Mouse (Mus musculus) liver, embryonic 12.5 days (tissue): ENCODE measurements at regions not wholly inside any gene's neighbourhood (a gene's known extent, or its start where the extent isn't known, plus 50 kb on each side); places are given as distances from the start of the nearest gene placed in this dataset.

Source experiments
- ATAC-seq: fragments of 200-750 bp; cut with Nextera tagmentation; 2 replicates; pipeline ENCODE4 v1.8.0; 2017; ENCODE audit warnings: moderate number of reproducible peaks, mild to moderate bottlenecking, moderate library complexity
- H3K27ac ChIP-seq: fragments of 300-500 bp; sonication (generic); 2 replicates; pipeline ENCODE4 v1.5.1; 2016; ENCODE audit warnings: mild to moderate bottlenecking
- H3K27me3 ChIP-seq: fragments of 300-500 bp; sonication (generic); replicated peaks from 2 replicates; pipeline ENCODE4 v1.6.1; 2016; ENCODE audit warnings: mild to moderate bottlenecking, moderate library complexity
- H3K36me3 ChIP-seq: fragments of 300-500 bp; sonication (generic); 2 replicates; pipeline ENCODE4 v1.6.1; 2016; ENCODE audit warnings: mild to moderate bottlenecking, moderate library complexity
- H3K4me1 ChIP-seq: fragments of 300-500 bp; sonication (generic); 2 replicates; pipeline ENCODE4 v1.6.1; 2016
- H3K4me2 ChIP-seq: fragments of 300-500 bp; sonication (generic); 2 replicates; pipeline ENCODE4 v1.6.1; 2016; ENCODE audit warnings: mild to moderate bottlenecking, moderate library complexity
- H3K4me3 ChIP-seq: fragments of 300-500 bp; sonication (generic); 2 replicates; pipeline ENCODE4 v1.5.1; 2016; ENCODE audit warnings: mild to moderate bottlenecking, moderate library complexity
- H3K9ac ChIP-seq: fragments of 300-500 bp; sonication (generic); 2 replicates; pipeline ENCODE4 v1.6.1; 2016; ENCODE audit warnings: mild to moderate bottlenecking, moderate library complexity
- H3K9me3 ChIP-seq: fragments of 300-500 bp; sonication (generic); replicated peaks from 2 replicates; pipeline ENCODE4 v1.6.1; 2016; ENCODE audit warnings: mild to moderate bottlenecking, moderate library complexity
- WGBS: fragments of 180-500 bp; shearing (Covaris S2); methylation state at CpG from one replicate; pipeline ENCODE4 v1.1.7; 2016; ENCODE audit not compliant: insufficient replicate concordance; 5-methylcytosine and 5-hydroxymethylcytosine counted together

- Histone ChIP-seq H3K36me3 (no peaks in the 10 kb centered on the region), H3K4me3 (no peak overlapping the region), H3K9me3 (no peaks in the 10 kb centered on the region), H3K27ac (no peak overlapping the region), H3K27me3 (no peaks in the 10 kb centered on the region), H3K4me2 (no peak overlapping the region), H3K9ac (no peak overlapping the region), H3K4me1 (no peaks in the 10 kb centered on the region)
- WGBS = 47% methylated on average over 3 of the region's 3 CpGs
- ATAC-seq = no peak
Measured at GRCm38 (mm10) chr4:87637629-87638379, 395.4 kb downstream of the Mllt3 start.

GRCm38 (mm10) chr4:87611116-87611515 lies 380.8 kb upstream of the Slc24a2 start:
- H3K27ac ChIP-seq = no peak overlapping the region
- WGBS = 61% methylated on average over 1 of the region's 1 CpGs

GRCm38 (mm10) chr4:87593644-87594043 lies 363.4 kb upstream of the Slc24a2 start:
- 59% methylated on average over 3 of the region's 3 CpGs for WGBS
- no peaks in the 10 kb centered on the region for H3K36me3 ChIP-seq

More at GRCm38 (mm10) chr4:87611116-87611515, 380.8 kb upstream of the Slc24a2 start:
- H3K36me3 ChIP-seq = no peaks in the 10 kb centered on the region
- ATAC-seq = no peak
- H3K4me2 ChIP-seq = no peak overlapping the region
- no peaks in the 10 kb centered on the region for H3K9me3 ChIP-seq
- no peaks in the 10 kb centered on the region for H3K27me3 ChIP-seq
- H3K4me1 ChIP-seq = no peaks in the 10 kb centered on the region
- H3K9ac ChIP-seq = no peak overlapping the region
- no peak overlapping the region for H3K4me3 ChIP-seq

GRCm38 (mm10) chr4:87590797-87591196 lies 360.5 kb upstream of the Slc24a2 start:
- 71% methylated on average over 3 of the region's 3 CpGs for WGBS
- no peaks in the 10 kb centered on the region for H3K4me1 ChIP-seq
- ATAC-seq = no peak
- H3K9me3 ChIP-seq = no peaks in the 10 kb centered on the region
- H3K4me2 ChIP-seq = no peak overlapping the region
- H3K9ac ChIP-seq = no peak overlapping the region
- H3K27me3 ChIP-seq = no peaks in the 10 kb centered on the region
- H3K36me3 ChIP-seq = no peaks in the 10 kb centered on the region
- H3K4me3 ChIP-seq = no peak overlapping the region
- H3K27ac ChIP-seq = no peak overlapping the region

More at GRCm38 (mm10) chr4:87593644-87594043, 363.4 kb upstream of the Slc24a2 start:
- Histone ChIP-seq H3K27me3 (no peaks in the 10 kb centered on the region), H3K4me1 (no peaks in the 10 kb centered on the region), H3K4me2 (no peak overlapping the region), H3K4me3 (no peak overlapping the region), H3K9me3 (no peaks in the 10 kb centered on the region), H3K9ac (no peak overlapping the region), H3K27ac (no peak overlapping the region)
- no peak for ATAC-seq

- no peaks in the 10 kb centered on the region for H3K9me3 ChIP-seq
- no peak overlapping the region for H3K27ac ChIP-seq
- WGBS = 46% methylated on average over 3 of the region's 3 CpGs
- H3K4me3 ChIP-seq = no peak overlapping the region
- no peaks in the 10 kb centered on the region for H3K27me3 ChIP-seq
- H3K36me3 ChIP-seq = no peaks in the 10 kb centered on the region
- no peak overlapping the region for H3K4me2 ChIP-seq
- no peaks in the 10 kb centered on the region for H3K4me1 ChIP-seq
- no peak overlapping the region for H3K9ac ChIP-seq
- ATAC-seq = no peak
Measured at GRCm38 (mm10) chr4:87578164-87578563, 347.9 kb upstream of the Slc24a2 start.

- H3K9me3 ChIP-seq = no peaks in the 10 kb centered on the region
- WGBS = 73% methylated on average over 8 of the region's 8 CpGs
- H3K4me1 ChIP-seq = no peaks in the 10 kb centered on the region
- no peak overlapping the region for H3K4me2 ChIP-seq
- H3K27me3 ChIP-seq = no peaks in the 10 kb centered on the region
- no peak for ATAC-seq
- no peak overlapping the region for H3K9ac ChIP-seq
- no peak overlapping the region for H3K4me3 ChIP-seq
- H3K27ac ChIP-seq = no peak overlapping the region
- no peaks in the 10 kb centered on the region for H3K36me3 ChIP-seq
Measured at GRCm38 (mm10) chr4:87570950-87571349, 340.7 kb upstream of the Slc24a2 start.

- no peaks in the 10 kb centered on the region for H3K27me3 ChIP-seq
- no peak overlapping the region for H3K4me3 ChIP-seq
- no peak overlapping the region for H3K9ac ChIP-seq
- H3K9me3 ChIP-seq = no peaks in the 10 kb centered on the region
- H3K36me3 ChIP-seq = no peaks in the 10 kb centered on the region
- no peak overlapping the region for H3K27ac ChIP-seq
- no peak overlapping the region for H3K4me2 ChIP-seq
- H3K4me1 ChIP-seq = no peaks in the 10 kb centered on the region
- no peak for ATAC-seq
- 64% methylated on average over 13 of the region's 13 CpGs for WGBS
Measured at GRCm38 (mm10) chr4:87570470-87570891, 340.2 kb upstream of the Slc24a2 start.

- Histone ChIP-seq H3K4me2 (no peak overlapping the region), H3K4me1 (no peaks in the 10 kb centered on the region), H3K9me3 (no peaks in the 10 kb centered on the region), H3K4me3 (no peak overlapping the region), H3K36me3 (no peaks in the 10 kb centered on the region), H3K9ac (no peak overlapping the region), H3K27me3 (no peaks in the 10 kb centered on the region), H3K27ac (no peak overlapping the region)
- 44% methylated on average over 2 of the region's 2 CpGs for WGBS
- no peak for ATAC-seq
Measured at GRCm38 (mm10) chr4:87566616-87567015, 336.3 kb upstream of the Slc24a2 start.

GRCm38 (mm10) chr4:87554912-87555311 lies 324.6 kb upstream of the Slc24a2 start:
- no peaks in the 10 kb centered on the region for H3K27me3 ChIP-seq
- ATAC-seq = no peak
- no peak overlapping the region for H3K4me3 ChIP-seq
- no peak overlapping the region for H3K4me2 ChIP-seq
- no peak overlapping the region for H3K27ac ChIP-seq
- no peak overlapping the region for H3K9ac ChIP-seq
- no peaks in the 10 kb centered on the region for H3K36me3 ChIP-seq
- H3K9me3 ChIP-seq = no peaks in the 10 kb centered on the region
- H3K4me1 ChIP-seq = no peaks in the 10 kb centered on the region
- 50% methylated on average over 3 of the region's 3 CpGs for WGBS
